Mouse (Mus musculus): ENCODE results near the gene F13a1.

The F13a1 gene

DNA sequence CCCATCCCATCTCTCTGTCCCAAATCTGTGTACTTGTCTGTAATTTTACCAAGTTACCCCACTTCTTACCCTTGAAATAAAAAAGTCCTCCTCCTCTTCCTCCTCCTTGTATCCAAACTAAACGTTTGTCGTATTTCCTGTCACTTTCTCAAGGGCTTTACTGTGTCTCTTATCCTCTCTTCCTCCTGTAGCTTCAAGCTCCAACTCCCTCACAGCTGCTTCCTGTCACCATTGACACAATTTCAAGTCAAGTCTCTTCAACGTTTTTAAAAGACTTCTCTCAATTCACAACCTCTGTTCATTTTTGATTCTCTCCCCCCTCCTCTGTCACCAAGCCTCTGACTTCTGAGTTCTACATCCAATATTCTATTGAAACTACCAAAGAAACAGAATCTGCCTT, at the start of gene F13a1:
F13a1 (minus strand) TSS at position 119 of the 400 bp plus-strand sequence.
- no peak for DNase-seq (ENCODE audit: low spot score in 2 of 2)

- no peak for DNase-seq (ENCODE audit: low spot score in 2 of 2)
Measured at GRCm38 (mm10) chr13:37091620-37092019, 41.6 kb upstream of the F13a1 start.

- DNase-seq (ENCODE audit: low spot score in 2 of 2): no peak
Measured at GRCm38 (mm10) chr13:37089104-37089503, 39.1 kb upstream of the F13a1 start.

GRCm38 (mm10) chr13:37081506-37082241, 31.6 kb upstream of the F13a1 start:
- DNase-seq (ENCODE audit: low spot score in 2 of 2): no peak

- DNase-seq (ENCODE audit: low spot score in 2 of 2): no peak
Measured at GRCm38 (mm10) chr13:37071390-37071789, 21.3 kb upstream of the F13a1 start.

DNA sequence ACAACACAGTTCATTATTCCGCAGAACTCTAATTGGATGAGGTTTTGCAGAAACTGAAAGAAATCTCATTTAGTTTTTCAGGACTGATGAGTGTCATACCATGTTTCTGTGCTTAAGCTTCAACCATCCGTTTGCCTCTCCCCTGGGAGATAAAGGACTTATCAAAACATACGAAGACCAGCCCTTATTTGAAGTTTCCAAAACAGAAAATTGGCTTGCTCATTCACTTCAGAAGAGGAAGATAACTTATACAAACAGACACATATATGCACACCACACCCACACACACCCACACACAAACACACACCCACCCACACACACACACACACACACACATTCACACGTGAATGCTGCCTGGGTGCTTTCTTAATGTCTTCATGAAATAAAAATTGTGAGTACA, 20.8 kb upstream of the F13a1 start:
- no peak for DNase-seq (ENCODE audit: low spot score in 2 of 2)

- DNase-seq (ENCODE audit: low spot score in 2 of 2): no peak
Measured at GRCm38 (mm10) chr13:37060810-37061209, 10.8 kb upstream of the F13a1 start.

DNA sequence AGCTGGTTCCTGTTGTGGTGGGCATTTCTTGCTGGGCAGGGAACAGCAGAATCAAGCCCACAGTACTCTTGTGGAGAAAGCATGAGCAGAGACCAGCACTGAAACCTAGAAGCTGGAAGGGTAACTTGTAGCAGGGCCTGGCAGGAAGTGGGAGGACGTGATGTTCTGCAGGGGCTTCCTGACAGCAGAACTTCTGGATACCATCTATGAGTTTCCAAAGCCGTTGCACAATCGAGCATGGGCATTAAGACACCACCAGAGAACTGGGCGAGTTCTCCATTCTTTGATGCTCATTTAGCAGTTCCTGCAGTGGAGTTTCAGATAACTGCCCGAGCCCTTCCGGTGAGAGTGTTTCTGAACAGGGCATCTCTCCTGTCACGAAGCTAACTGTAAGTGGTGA, 6.6 kb upstream of the F13a1 start:
- no peak for DNase-seq (ENCODE audit: low spot score in 2 of 2)

DNA sequence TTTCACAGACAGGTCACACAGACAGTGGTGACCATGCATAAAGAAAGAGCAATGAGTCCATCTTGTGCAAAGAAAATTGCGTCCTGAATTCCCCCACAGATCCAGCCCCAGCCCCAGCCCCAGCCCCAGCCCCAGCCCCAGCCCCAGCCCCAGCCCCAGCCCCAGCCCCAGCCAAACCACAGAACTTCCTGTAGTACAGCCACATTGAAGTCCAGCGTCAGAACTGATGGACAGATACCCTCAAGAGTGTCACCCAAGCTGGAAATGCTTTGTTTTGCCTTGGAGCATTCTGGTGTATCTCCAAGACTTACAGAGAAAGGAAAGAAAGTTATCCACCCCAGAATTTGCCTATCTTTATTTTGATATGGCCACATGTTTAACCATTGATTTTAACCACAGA, 413 bp downstream of the F13a1 start:
- no peak for DNase-seq (ENCODE audit: low spot score in 2 of 2)

DNA sequence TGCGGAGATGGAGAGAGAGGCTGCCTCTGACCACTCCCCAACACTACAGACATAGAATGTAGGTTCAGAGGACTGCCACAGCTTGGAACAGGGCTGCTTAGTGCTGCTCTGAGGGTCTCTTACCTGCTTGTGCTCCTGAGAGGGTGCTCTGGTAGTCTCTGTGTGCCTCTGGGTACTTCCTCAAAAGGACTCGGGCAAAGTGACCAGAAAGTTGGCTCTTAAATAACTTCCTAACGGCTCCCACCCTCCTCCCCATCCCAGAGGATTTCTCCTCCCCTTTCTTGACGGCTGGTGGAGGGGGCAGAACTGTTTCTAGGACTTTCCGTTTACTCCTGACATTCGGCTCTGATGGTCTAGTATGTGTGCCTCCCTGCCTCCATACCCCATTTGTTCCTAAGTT, 1.0 kb downstream of the F13a1 start:
- no peak for DNase-seq (ENCODE audit: low spot score in 2 of 2)

- no peak for DNase-seq (ENCODE audit: low spot score in 2 of 2)
Measured at GRCm38 (mm10) chr13:37045005-37045404, 5.0 kb downstream of the F13a1 start.

DNA sequence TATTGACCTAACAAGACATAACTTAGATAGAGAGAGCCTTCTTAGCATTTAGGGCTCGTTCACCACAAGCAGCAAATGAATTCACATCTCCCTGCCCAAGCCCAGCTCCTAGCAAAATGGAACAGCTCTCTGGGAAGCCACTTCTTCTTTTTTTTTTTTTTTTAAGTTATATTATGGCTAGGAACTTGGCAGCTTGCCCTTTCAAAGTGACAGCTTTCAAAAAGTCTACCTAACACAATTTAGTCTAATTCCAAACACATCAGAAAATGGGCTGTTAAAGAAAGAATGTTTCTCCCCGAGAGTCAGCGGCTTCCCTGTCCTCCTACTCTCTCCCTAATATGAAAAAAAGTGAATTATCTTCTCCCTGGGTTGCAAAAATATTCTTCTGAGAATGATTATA, 15.3 kb downstream of the F13a1 start:
- peak; percentile 5 for DNase-seq (ENCODE audit: low spot score in 2 of 2)

DNA sequence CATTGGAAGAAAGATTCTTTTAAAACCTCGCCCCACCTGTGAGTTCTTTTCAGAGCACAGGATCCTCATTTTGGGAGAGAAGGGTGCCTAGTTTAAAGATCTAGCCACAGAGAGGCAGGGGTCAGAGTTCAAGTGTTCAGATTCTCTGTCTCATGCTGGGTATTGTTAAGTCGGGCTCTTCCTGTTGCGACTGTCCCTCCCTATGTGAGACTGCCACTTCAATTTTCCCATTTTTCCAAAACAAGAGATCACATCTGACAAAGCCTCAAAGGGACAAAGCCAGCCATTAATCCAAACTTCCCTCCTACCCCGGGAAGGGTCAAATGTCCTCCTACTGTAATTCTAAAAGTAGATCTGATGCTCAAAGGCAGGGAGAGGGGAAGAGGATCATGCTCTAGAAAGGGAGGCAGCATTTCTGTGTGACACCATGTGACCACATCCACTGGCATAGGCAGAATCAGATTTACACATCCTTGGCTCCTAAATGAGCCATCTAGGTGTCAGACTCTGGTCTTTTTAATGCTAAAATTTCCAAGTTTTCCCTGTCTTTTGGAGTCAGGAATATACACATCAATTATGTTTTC, 24.0 kb downstream of the F13a1 start:
- DNase-seq (ENCODE audit: low spot score in 2 of 2): no peak

DNA sequence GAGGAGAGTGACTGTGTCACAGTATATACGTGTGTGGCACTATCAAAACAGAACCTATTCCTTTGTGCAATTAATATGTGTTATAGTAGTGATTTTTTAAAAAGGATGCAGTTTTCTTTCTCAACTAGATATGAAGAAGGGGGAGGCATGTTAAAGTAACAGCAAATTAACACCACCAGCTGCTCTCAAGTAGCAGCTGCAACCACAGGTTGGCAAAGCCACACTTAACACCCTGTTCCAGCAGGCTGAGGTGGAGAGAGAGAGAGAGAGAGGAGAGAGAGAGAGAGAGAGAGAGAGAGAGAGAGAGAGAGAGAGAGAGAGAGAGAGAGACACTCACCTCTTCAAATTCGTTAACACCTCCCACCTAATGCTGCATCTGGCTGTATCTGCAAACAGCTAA, 28.5 kb downstream of the F13a1 start:
- DNase-seq (ENCODE audit: low spot score in 2 of 2): no peak

GRCm38 (mm10) chr13:37010771-37011170, 39.3 kb downstream of the F13a1 start:
- DNase-seq (ENCODE audit: low spot score in 2 of 2): no peak

- DNase-seq (ENCODE audit: low spot score in 2 of 2): no peak
Measured at GRCm38 (mm10) chr13:37006224-37006623, 43.8 kb downstream of the F13a1 start.

GRCm38 (mm10) chr13:36999210-36999705, 50.8 kb downstream of the F13a1 start:
- no peak for DNase-seq (ENCODE audit: low spot score in 2 of 2)

- DNase-seq (ENCODE audit: low spot score in 2 of 2): no peak
Measured at GRCm38 (mm10) chr13:36993593-36993992, 56.5 kb downstream of the F13a1 start.

DNA sequence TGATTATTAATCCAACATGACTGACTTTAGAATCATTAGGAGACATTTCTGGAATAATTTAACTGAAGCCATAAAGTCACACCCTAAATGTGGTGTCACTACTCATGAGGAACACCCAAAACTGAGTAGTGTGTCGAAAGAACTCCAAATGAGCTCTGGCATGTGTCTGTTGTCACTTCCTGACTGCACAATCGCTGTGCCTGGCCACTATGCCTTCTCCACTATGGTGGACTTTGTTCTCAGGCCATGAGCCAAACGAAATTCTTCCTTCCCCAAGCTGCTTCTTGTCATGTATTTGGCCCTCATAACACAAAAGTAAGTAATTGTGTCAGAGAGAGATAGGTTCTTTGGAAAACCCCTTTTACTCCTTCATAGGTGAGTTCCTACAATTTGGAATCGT, 61.7 kb downstream of the F13a1 start:
- no peak for DNase-seq (ENCODE audit: low spot score in 2 of 2)

- DNase-seq (ENCODE audit: low spot score in 2 of 2): no peak
Measured at GRCm38 (mm10) chr13:36973016-36973415, 77.0 kb downstream of the F13a1 start.

GRCm38 (mm10) chr13:36972226-36972625, 77.8 kb downstream of the F13a1 start:
- DNase-seq (ENCODE audit: low spot score in 2 of 2): no peak

DNA sequence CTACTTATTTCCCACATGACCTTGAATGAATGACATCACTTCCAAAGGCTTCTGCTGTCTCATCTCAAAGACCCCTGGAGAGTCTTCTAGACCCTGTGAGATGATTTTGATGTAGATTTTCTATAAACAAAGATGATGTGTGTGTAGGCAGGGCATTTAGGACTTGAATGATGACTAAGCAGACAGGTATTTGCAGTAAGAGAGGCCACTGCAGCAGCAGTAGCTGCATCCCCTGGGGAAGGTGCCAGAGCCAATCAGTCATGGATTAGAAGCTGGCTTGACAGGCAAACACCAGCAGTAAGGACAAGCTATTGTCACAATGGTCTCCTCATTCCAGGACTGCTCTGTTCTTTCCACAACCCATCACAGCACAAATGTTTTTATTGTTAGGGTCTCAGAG, 87.1 kb downstream of the F13a1 start:
- no peak for DNase-seq (ENCODE audit: low spot score in 2 of 2)

- DNase-seq (ENCODE audit: low spot score in 2 of 2): no peak
Measured at GRCm38 (mm10) chr13:36958996-36959395, 91.0 kb downstream of the F13a1 start.
